Mouse (Mus musculus) c-Kit-positive CD71-positive TER-119-negative erythroid progenitor cells, embryonic 14.5 days (primary cell): ENCODE results near the gene BC030867.
"Not testable (repeated sequence)": the region's sequence is repeated elsewhere in the genome, so short reads cannot be mapped to it uniquely, and the experiment has no call there.

Source experiments
- DNase-seq: peaks from one replicate; pipeline ENCODE4 v3.0.0-alpha.2; 2013; ENCODE audit warnings: low read depth

The BC030867 gene

DNA sequence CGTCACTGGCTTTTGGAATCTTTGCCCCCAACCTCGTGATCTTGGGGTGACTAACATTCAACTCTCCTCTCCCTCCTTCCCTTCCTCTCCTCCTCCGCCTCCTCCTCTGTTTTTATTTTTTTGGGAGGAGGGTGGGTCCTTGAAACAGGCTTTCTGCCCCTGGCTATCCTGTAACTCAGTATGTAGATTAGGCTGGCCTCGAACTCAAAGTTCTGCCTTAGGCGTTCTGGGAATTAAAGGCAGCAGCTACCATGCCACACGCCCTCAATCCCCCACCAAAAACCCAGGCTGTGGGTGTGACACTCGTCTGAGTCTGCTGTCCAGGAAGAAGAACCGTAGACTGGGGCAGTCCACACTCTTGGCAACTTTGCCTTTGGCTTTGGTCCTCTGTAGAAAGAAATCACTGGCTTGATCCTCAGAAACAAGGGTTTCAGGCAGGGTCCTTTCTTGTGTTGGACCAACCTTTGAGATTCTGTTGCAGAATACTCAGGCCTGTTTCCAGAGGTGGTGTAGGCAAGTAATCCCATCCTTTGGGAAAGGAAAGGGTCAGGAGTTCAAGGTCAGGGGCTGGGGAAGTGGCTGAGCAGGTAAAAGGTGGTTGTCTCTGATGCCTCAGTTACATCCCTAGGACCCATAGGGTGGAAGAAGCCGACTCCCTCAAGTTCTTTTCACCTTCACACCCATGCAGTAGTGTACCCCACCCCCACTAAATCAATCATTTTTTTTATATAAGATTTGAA, 839 bp downstream of the BC030867 start:
- no peak for DNase-seq

DNA sequence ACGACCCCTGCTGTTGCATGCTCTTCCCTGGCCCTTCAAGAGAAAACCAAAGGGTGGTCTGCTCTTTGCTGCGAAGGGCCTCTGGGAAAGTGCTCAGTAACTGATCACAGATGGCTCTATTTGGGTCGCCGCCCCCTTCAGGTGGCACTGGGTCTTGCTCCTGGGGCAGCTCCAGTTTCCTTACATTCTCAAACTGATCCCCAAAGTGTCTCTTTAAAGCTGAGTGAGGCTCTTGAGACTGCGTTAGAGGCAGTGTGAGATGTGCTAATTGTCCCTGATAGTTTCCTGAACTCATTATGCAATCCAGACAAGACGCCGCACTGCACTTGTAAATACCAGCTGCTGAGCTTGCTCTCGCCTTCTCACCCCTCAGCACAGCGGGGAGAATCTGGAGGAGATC, 8.8 kb downstream of the BC030867 start:
- no peak for DNase-seq

- DNase-seq = no peak
These were observed 9.4 kb downstream of the BC030867 start for GRCm38 (mm10) chr11:102258095-102258494.

DNA sequence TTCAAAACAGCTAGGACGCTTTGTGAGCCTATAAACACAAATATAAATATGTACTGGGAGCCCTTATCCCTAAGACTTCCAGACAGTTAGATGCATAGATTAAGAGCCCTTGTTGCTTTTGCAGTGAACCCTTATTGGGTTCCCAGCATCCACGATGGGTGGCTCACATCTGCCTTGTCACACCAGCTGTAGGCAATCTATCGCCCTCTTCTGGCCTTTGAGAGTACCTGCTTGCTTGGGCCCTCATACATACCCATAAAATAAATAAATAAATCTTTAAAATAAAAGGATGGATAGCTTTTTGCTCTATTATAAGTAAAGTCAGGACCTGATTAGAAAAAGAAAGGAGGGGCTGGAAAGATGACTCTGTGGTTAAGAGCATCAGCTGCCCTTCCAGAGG, 9.8 kb downstream of the BC030867 start:
- DNase-seq = no peak

- no peak for DNase-seq
These were observed 14.5 kb downstream of the BC030867 start for GRCm38 (mm10) chr11:102263211-102263610.

DNA sequence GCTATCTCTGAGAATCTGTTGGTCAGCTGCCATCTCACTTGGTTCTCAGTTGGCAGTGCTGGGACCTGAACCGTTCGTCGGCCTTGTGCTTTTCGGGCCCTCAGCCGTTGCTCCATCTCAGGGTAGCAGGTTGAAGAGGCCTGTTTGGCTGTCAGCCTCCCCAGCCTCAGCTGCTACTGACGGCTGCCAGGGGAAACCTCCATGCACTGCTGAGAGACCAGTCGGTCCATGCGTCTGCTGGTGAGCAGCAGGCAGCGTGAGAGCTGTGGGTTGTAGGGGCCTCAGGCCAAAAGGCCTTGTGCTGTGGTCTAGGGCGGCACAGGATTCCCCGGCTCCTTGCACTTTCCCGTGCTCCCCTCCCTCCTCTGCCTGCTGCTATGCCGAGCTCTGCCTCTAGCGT, 17.1 kb downstream of the BC030867 start:
- no peak for DNase-seq

DNA sequence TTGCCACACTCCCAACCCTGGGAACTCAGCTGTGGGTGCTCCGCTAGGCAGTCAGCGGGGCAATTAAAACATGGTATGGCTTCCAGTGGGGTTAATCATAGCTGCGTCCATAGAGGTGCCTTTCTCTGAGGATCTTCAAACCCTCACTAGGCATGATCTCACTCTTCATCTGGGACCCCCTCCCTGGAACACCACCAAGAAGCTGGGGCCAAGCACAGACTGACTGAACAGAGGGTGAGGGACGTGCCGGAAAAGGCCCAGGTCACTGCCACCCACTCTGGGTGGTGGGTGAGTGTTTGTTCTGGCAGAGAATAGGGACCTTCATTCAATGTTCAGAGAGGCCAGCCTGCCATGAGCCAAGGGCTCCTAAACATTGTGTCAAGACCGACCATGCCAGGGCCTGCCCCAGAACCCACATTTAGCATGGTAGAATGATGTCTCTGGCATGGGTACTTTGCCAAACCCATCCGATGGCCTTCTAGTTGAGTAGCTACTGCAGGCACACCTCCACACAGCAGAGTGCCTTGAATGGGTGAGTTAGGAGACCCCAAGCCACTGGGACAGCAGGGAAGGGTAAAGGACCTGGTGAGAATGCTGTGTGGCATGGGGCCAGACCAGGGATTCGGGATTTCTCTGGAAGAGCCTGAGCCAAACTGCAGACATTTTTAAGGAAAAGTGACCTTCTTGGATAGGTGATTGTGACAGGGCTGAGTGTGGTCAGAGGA, 18.1 kb downstream of the BC030867 start:
- no peak for DNase-seq

DNA sequence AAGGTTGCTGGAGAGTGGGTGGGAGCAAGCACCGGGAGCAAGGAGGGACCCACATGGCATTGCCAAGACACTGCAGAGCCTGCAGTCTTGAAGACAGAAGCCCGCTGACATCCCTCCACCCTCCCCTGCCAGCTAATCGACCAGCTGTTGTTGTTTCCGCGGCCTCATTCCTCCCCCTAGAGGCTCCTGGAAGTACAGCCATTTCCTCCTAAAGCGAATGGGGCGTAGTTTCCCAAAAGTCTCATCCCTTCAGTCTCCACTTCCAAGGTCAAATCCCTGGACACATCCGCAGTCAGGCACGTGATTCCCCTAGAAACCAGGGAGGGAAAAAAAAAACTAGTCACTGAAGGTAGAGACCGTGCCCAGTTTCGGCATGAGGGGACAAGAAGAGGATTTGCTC, 18.8 kb downstream of the BC030867 start:
- DNase-seq = no peak

DNA sequence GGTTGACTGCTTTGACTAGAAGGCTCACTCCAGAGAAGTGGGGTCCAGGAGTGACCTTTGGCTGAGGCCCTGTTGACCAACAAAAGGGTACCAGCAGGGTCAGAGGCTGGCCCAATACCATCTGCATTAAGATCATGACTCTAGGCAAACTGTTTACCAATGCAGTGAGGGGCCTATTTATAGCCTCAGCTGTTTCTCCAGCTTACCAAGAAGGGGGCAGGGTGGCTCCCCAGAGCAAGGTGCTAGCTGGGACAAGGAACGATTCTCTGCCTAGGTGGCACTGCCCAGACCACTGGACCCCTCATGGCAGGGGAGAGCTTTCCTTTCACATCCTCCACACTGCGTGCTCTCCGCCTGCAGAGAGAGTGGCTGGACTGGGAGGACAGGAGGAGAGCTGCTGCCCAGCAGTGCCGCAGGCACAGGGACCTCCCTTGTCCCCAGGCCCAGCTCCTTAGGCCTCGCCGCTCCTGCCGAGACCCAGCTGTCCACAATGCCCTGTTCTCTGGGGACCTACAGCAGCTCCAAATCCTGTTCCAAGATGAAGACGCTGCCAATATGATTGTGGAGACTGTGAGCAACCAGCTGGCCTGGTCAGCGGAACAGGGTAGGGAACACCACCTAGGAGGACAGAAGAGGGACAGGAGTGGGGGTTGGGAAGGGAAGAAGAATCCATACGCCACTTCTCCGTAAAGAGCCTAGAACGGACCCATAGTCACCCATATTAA, 20.0 kb downstream of the BC030867 start, which contains the start of gene Asb16:
Gene Asb16, plus strand, starts transcription at position 224 of the 725 bp plus-strand sequence.
- DNase-seq = no peak

DNA sequence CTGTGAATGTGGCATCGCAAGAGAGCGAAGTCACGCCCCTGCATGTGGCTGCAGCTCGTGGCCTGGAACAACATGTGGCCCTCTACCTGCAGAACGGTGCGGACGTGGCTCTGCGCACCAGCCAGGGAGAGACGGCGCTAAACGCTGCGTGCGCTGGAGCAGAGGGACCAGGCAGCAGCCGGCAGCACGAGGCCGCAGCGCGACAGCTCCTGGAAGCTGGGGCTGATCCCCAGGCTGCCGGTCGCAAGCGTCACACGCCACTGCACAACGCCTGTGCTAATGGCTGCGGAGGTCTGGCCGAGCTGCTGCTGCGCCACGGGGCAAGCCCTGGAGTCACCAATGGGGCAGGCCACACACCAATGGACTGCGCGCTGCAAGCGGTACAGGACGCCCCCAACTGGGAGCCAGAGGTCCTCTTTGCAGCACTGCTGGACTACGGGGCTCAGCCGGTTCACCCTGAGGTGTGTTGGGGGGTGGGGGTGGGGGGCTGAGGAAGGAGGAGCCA, 27.8 kb downstream of the BC030867 start:
- no peak for DNase-seq

DNA sequence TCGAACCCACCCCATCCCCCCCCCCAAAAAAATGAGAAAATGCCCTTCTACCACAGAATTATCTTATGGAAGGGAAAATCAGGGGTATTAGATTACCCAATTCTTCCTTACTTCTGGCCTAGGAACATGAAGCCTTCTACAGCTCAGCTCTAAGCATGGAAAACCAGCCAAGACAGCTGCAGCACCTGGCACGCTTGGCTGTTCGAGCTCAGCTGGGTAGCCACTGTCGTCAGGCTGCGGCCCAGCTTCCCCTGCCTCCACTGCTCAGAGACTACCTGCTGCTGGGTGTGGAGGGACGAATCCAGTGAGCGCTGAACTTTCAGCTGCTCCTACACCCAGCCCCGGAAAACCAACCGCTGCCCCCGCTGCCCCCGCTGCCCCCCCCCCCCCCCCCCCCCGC, 29.1 kb downstream of the BC030867 start:
- no peak for DNase-seq

DNA sequence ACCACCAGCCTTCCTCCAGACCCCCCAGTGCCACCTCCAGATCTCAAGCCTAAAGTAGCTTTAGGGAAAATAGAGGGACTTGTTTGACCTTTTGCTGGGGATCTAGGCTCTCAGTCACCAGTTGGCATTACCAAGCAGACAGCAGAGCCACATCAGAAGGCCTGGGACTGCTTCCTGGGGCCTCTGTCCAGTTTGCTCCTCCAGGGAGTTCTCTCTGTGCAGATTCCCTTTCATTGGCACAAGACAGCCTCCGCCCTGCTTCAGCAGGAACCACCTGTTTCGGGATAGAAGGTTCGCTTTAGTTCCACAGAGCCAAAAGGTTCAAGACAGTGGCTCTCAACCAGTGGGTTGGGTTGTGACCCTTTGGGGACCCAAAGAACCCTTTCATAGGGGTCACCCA, 30.9 kb downstream of the BC030867 start:
- DNase-seq = no peak

DNA sequence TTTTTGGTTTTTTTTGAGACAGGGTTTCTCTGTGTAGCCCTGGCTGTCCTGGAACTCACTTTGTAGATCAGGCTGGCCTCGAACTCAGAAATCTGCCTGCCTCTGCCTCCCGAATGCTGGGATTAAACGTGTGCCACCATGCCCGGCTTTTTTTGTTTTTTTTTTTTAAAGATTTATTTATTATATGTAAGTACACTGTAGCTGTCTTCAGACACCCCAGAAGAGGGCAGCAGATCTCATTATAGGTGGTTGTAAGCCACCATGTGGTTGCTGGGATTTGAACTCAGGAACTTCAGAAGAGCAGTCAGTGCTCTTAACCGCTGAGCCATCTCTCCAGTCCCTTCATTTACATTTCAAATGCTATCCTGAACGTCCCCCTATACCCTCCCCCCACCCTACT, 31.6 kb downstream of the BC030867 start:
- DNase-seq = not testable (repeated sequence)

- DNase-seq = no peak
These were observed 35.2 kb downstream of the BC030867 start for GRCm38 (mm10) chr11:102283922-102284321.

- peak; percentile 99 for DNase-seq
These were observed 35.9 kb downstream of the BC030867 start, which contains the start of gene Tmub2 for GRCm38 (mm10) chr11:102284501-102285094. Tmub2 (plus strand) TSS chr11:102284931.

DNA sequence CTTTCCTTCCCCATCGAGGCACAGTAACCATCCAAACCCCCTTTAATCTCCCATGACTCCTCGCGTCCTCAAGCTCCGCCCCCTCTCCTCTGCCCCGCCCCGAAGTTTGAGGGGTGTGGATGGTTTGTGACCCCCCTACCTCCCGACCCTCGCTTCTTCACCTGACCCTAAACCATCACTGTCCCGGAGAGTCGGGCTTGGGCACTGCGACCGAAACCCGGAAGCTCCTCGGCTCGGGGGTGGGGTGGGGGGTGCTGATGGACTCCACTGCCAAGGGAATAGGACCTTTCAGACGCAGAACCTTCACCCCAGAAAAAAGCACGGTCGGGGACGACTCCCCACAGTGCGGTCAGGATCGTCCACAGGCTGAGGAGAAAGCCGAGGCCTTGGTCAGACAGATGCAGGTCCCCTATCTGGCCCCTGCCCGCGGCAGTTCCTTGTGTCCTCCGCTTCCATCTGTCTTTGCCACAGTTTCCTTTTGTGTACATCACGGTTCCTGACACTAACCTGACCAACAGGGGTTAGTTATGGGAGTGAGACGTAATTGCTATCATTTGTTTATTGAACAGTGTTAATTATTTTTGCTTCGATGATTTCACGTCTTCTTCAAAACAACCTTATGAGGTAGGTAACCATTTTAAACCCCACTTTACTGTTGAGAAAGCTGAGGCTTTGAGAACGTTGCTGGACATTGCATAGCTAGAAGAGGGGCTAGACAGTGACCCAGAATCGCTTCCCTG, 36.6 kb downstream of the BC030867 start:
- DNase-seq = no peak

GRCm38 (mm10) chr11:102287485-102287884, 38.8 kb downstream of the BC030867 start:
- no peak for DNase-seq

GRCm38 (mm10) chr11:102288027-102288804, 39.5 kb downstream of the BC030867 start:
- no peak for DNase-seq

DNA sequence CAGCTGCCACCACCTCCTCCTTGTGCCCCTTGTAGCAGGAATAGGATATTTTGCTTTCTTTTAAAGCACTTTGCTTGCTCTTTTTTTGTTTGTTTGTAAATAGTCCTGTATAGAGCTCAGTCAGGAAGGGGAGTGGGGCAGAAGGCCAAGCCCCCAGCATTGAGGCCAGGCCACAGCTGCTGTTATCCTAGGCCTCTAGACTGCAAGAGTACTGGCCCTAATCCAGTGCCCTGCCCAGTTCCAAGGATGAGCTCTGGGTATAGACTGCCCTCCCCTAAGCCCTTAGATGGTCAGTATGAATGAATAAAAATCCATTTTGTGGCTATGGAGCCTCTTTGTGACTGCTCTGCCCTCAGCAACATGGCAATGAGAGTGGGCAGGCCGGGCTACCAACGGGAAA, 40.2 kb downstream of the BC030867 start:
- DNase-seq = no peak

DNA sequence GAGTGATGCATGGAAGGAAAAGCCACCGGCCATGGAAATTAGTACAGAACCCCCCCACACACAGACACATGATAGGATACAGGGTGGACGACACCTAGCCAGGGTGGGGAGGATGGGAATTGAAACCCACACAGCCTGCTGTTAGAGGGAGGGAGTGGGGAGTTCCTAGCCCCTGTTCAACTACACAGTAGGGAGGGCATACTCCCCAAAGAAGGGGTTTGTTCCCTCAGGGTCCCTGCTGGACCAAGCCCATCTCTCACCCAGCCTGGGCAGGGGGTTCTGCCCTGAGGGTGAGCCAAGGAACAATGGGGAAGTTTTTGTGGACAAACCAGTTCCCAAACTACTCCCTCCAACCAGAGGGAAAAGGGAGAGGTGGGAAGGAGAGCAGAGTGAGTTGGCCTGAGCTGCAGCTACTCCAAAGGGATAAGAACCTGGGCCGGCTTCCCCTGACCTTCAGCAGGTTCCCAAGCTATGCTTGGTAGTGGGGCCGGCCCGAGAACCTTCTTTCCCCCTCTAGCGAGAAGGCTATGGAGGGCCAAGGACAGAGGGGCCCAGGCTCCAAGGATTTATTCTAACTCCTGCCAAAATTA, 40.9 kb downstream of the BC030867 start:
- no peak for DNase-seq
